Mouse (Mus musculus) hindlimb bud, embryonic 11.5 days (tissue): ENCODE data around the gene Pabpc6.

ENCODE experiments used
- DNase-seq: peaks from one replicate; pipeline ENCODE4 v3.0.0-alpha.2; 2012; ENCODE audit warnings: low read depth, low spot score; ENCODE audit errors: extremely low spot score

Gene Pabpc6

DNA sequence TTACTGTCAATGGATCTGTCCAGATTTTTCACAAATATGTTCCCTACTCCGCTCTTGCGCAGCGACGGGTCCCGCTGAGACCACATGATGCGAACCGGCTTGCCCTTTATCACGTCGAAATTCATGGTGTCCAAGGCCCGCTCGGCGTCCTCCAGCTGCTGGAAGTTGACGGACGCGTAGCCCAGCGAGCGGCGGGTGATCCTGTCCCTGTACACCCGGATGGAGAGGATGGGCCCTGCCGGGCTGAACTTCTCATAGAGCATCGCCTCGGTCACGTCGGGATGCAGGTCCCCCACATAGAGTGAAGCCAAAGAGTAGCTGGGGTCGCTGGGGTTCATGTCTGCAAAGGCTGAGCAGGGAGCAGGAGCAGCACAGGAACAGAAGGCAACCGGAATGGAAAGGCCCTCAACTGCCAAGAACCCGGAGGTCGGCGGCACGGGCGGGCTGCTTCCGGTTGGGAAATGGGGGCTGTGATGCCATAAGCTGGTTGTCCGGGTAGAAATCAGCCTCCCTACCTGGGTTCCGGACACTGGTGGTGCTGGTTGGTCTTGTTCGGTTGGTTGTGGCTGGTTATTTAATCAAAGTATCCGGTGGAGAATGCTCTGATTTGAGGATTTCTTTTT is at the start of gene Pabpc6:
TSS of gene Pabpc6 (minus strand) at position 435 of the 623 bp plus-strand sequence.
- DNase-seq: no peak

DNA sequence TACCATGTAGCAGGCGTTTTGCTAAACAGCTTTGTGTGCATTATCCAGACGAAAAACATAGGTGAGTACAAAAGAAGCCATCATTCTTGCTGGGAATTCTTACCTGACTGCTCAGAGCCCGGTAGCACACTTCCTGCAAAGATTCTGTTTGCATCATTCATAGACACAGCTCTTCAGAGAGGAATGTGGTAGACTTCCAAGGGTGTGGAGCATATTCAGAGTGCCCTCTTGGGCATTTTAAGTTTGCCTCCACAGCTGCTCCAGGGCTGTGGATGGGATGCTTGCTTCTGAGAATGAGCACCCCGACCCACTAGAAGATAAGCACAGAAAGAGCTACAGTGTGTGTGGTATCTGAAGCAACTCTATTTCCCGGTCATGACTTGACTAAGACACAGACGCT is 41.4 kb upstream of the Pabpc6 start:
- no peak for DNase-seq

DNA sequence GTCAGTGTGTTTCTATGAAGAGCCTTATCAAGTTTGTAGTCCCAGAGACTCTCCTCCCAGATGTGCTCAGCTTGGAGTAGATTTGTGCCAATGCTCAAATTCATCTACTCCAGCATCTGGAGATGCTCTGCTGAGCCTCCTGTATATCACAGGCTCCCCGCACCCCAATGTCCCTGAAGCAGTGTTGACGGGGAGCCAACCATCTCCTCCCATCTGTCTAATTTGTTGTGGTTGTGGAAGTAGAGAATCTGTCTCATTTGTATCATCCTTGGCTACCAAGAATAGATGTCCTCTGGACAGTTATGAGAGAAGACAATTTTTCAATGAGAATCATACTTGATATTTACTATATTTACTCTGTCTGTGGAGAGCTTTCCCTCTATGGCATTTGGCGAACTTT is 39.4 kb upstream of the Pabpc6 start:
- DNase-seq: no peak

DNA sequence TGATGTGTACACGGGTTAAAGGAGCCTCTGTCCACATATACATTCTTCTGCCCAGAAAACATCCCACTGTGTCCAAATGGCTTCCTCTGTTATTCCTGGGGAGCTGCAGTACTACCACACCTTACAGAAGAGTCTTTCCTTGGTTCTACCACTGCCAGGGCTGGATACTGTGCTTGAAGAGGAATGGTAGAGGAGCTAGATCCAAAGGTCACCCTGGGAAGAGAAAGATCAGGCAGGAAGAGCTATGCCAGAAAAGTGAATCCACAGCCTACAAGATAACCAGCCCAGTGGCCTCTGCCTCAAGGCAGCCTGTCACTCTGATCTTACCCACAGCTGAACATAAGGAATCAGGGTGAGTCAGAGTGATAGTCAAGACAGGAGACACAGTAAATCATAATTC is 37.8 kb upstream of the Pabpc6 start:
- DNase-seq: no peak

DNA sequence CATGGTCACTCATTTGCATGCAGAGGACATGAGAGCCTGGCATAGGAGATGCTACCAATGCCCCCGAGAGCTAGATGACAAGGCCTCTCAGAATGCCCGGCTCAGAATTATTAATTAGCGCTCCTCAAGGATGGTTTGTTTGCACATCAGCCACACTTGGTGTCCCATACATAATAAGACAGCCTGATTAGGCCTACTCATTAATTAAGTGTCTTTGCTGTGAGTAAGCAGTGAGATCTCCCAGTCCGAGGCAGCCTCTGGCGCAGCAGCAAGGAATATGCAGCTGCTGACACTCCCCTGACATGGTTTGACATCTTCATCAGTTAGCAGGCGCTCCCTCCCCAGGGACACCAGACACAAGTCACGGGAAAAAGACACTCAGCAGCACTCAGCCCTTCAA is 28.2 kb upstream of the Pabpc6 start:
- no peak for DNase-seq

DNA sequence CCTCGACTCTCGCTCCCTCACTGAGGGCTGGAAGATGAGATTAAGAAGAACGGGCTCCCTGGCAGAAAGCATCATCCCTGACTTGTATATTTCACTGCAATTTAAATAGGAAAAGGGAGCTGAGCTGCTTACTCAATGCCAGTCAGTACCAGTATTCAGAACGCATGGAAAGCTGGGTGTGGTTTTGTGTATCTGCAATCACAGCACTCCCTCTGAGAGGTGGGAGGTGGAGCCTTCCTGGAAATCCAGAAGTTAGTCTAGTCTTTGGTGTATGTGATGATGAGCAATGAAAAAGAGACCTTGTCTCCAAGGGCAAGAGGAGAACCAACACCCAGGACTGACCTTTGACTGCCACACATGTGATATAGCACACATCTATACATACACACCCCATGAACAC is 21.7 kb upstream of the Pabpc6 start:
- DNase-seq: no peak

DNA sequence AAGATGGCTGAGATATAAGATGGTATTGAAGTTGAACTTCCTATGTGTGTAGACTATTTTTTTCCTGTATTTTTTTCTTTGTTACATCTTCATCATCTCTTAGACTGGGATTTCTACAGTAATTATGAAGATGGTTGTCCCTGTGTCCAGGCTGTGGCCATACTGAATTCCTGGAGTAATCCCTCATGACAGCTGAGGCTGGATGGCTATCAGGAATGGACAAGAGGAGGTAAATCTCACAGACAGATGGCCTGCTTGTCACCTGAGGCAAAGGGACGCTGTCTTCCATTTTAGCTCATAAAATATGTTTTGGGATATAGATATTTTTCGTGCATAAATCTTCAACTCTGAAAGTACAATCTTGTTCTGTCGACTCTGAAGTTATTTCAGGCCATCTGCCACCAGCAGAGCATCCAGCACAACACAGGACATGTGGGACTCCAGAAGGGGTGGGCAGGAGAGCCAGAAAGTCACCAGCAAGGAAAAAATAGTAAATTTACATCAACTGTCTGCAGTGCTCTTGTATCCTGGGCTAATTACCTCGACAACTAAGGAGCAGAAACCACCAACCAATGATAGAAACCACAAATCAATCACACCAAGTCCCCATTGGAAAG is 14.1 kb upstream of the Pabpc6 start:
- DNase-seq: no peak

DNA sequence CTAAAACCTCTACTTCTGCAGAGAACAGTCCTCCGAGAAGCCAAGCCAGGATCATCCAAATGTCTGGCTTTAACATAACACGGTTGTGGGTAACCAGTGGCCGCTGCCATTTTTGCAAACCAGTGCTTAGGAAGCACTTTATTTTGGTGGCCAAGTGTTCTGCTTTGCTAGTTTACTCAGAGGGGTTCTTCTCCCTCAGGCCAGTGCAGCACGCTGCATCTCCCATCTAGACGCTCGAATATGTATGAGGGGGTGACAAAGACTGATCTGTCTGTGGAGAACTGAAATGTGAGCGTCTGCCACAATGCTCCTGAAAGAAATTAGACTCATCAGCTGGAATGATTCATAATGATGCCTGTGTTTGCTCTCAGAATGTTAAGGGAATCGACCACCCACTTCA is 11.2 kb upstream of the Pabpc6 start:
- DNase-seq: no peak

DNA sequence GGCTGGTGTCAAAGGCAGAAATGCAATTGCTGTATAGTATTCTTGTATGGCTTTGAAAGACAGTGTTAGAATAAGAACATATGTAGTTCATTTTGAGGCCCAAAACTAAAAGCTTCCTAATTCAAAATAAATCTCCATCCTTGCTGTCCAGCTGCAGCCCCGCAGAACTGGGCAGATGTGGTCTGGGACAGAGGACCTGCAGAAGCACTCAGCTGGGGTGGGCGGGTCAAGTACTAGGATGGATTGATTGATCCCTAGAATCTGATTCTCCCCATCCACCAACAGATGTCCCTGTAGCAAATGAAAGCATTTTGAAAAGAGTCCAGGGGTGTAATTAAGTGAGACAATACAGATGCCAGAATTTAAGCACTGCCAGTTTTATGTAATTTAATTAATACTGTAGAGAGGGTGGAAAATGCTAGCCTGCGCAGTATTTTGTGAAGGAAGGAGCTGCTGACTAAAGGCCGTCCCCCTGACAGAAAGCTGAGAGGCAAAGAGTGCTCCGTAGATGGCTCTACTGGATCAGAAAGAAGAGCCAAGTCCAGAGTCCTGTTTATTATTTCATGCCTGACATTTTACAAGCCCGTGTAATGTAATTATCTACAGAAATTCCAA is 5.8 kb upstream of the Pabpc6 start:
- DNase-seq: no peak

DNA sequence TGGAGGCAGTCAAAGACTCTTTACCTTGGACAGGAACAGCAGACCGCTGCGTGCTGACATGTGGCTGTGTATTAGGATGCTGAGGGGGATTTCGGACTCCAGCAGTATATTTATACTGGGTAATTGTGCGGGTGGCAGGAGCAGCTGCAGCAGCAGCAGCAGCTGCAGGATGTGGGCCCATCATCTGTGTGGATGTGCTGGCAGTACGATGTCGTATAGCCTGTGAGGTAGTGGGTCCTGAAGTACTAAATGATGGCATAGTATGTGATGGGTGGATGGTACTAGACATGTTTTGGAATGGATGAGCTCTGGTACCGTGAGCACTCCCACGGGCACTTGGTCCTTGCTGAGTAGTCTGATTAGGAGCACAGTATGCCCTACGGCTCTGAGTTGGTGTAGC is 1.6 kb downstream of the Pabpc6 start:
- no peak for DNase-seq

DNA sequence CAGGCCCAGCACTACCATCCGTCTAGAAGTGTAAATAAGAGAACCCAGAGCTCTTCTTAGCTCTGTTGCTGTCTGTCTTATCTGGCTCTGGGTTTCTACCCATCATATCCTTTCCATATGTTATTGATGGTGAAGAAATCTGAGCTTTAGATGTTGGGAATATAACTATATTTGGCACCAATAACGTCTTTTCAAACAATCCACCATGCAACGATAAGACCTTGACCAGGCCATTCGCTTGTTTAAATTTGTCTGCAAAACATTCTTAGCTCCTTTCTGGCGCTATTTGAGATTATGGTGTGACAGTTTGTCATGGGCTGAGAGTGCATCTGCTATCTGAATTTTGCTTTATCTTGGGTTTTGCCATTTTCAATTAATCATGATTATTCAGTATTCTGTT is 10.9 kb downstream of the Pabpc6 start:
- DNase-seq: no peak

DNA sequence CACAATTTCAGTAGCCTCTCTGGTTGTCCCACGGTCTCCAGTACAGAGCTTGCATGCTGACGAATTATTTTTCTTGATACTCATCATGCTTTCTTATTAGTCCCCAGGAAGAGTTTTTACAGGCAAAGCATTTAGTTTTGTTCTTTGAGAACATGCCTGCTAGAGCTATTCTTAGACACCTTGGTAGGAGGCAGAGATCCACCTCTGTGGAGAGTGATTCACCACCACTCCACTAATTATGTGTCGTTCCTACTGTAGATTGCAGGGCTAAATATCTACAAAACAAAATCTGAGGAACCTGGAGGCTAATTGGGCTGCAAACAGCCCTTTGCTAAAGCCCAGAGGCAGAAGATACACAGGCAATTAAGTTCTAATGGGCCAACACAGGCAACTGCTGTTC is 15.4 kb downstream of the Pabpc6 start:
- DNase-seq: no peak

DNA sequence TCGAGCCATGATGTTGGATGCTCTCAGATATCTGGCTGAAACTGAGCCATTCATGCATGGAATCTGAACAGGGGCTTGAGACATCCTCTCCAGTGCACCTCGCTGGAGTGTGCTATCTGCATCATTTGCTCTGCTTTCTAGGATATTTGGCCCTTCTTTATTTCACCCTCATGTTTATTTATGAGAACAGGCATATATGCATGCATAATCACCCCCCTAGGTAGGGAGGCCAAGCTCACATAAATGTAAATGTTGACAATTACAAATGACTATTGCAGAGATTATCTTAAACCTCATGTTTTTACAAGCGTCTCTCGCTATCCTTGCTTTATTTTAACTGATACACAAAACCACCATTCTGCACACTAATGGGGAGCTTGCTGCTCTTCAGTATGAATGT is 21.9 kb downstream of the Pabpc6 start:
- DNase-seq: no peak

DNA sequence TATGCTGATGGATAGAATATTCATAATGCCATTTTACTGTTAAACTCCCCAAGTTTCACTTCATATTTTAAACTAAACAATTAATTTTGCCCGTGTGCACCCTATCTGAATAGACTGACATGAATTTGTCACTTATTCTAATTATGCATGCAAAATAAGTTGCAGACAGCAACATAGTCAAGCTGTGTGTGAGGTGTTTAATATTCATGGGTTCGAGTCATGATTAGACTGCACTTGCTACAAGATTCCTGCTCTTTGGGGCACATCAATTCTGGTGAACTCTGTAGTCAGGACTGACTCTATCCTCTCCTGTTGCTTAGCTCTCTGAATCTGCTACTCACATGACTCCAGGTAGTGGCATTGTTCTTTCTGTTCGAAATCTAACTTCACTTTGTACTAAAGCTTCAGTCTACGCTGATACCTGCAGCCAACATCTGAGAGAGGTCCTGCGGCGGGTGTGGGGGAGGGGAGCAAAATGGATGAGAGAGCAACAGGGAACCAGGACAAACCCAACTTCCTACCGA is 25.8 kb downstream of the Pabpc6 start:
- DNase-seq: no peak

DNA sequence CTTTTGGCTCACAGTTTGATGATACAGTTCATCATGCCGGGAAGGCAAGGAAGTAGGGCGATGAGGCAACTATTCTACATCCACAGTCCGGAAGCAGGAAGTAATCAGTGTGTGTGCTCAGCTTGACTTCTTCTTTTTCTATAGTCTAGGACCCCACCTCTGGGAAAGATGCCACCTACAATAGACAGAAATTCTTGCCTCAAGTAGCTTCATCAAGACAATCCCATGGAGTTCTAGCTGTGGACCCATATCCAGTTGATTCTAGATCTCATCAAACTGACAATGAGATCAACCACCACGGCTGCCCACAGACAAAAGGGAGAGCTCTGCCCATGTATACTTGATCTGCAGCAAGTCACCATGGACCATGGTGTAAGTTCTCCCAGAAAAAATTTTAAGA is 32.5 kb downstream of the Pabpc6 start:
- no peak for DNase-seq

DNA sequence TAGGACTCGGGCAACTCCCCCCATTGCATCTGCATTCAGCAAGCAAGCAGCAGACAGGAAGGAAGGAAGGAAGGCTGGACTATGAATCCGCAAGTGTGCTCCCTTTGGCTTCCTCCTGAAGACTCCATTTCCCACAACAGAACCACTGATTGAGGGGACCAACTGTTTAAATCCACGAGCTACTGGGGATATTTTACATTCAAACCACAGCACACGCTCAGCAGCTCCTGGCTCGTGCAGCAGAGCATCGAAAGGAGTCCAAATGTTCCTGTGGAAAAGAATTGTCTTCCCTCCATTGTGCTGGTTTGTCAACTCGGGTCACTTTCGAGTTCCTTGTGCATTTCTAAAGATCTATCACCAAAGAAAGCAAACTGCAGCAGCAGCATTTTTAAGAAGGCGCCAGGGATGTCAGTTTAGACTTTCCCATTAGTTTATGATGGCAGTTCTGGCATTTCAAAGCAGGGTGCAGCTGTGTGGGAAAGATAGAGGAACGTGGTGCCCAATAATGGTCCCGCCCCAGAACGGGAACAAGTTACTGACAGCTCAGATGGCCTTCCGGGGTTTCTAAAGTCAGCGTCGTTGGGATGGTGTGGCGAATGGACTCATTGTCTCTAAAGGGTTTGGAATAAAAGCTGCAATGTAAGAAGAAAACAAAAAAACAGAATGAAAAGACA is 36.8 kb downstream of the Pabpc6 start:
- DNase-seq: no peak

DNA sequence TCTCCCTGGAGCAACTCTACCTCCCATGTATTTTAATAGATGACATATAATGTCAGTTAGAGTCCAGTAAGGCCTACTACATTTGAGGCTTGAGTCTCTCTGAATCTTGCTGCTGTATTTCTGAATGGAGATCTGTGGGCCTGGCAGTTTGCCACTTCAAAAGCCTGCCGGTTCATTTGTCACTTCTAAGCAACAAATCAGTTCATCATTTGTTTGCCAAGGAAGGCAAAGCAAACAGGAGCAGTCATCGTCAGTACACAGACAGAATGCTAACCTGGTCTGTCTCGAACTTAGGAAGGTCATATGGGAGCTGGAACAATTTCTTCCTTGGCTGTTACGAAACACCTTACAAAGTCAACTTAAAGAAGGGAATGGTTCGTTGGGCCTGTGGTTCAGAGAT is 37.4 kb downstream of the Pabpc6 start:
- DNase-seq: no peak

DNA sequence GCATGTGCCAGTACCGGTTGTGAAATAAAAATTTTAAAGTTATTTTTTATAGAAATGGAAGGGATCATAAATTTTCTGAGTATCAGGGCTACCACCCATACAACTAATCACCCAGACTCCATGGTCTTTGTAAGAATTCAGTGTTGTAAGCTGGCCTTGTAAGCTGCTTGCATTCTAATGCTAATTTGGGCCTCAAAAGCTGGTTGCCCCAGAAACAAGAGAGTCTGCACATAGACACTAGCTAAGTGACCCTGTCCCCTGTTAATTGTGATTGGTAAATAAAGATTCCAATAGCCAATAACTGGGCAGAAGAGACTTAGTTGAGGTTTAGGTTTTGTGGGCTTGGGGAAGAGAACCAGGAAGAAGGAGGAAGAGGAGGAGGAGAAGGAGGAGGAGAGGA is 38.4 kb downstream of the Pabpc6 start:
- DNase-seq: no peak

DNA sequence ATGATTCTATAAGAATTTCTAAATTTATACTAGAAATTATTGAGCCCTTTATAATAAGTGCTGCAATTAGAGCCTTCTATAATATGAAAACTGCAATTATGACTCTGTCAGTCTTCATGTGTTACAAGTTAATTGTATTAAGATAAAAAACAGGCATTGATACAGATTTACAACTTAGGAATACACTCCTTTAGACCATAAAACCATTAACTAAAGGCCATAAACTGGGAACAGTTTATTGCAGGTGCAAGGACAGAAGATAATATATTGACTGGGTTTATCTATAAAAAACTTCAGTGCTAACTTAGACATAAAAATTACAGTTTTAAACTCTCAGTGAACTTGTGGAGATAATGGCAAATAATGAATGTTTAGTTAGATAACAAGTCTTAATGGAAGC is 42.5 kb downstream of the Pabpc6 start:
- no peak for DNase-seq
